Mouse (Mus musculus) C2C12 (cell line): ENCODE data around the gene Zbtb21.

Experiments used
- CTCF ChIP-seq: IDR thresholded peaks from one replicate; pipeline ENCODE4 v1.5.1; 2011; ENCODE audit not compliant: control insufficient read depth, insufficient read depth, insufficient read length
- FOSL1 ChIP-seq: IDR thresholded peaks from one replicate; pipeline ENCODE4 v1.8.0; 2011; ENCODE audit warnings: mild to moderate bottlenecking, low read length; ENCODE audit not compliant: poor library complexity, insufficient read depth, severe bottlenecking

GRCm38 (mm10) chr16:97905449-97905991, 56.9 kb downstream of the Zbtb21 start:
- no peak for TF ChIP-seq CTCF
- TF ChIP-seq FOSL1 = no peak
